Mouse (Mus musculus) thymus, adult 2 months (tissue): ENCODE data around the gene Atpaf2.

Experiments used
- CTCF ChIP-seq: fragments of 200-500 bp; IDR thresholded peaks from 2 replicates; pipeline ENCODE4 v1.5.1; 2012; ENCODE audit warnings: mild to moderate bottlenecking, control low read depth, low read length, moderate library complexity, borderline replicate concordance; ENCODE audit not compliant: control insufficient read depth, poor library complexity, insufficient read depth; ENCODE audit errors: extremely low read depth
- POLR2A ChIP-seq: fragments of 200-500 bp; IDR thresholded peaks from 2 replicates; pipeline ENCODE4 v1.6.1; 2012; ENCODE audit warnings: mild to moderate bottlenecking, low read length, control low read depth, moderate library complexity; ENCODE audit not compliant: control insufficient read depth, poor library complexity, insufficient read depth; ENCODE audit errors: extremely low read depth

GRCm38 (mm10) chr11:60370431-60370830 lies 47.8 kb downstream of the Atpaf2 start:
- TF ChIP-seq CTCF (no peak), POLR2A (no peak)
